Mouse (Mus musculus) erythroblast, embryonic 14.5 days (primary cell): ENCODE measurements around the gene Rfx7.

Experiments
- GATA1 ChIP-seq: IDR thresholded peaks from 2 replicates; pipeline ENCODE4 v1.6.1; 2012; ENCODE audit warnings: low read length, inconsistent platforms, mixed read lengths
- TAL1 ChIP-seq: IDR thresholded peaks from 3 replicates; pipeline ENCODE4 v1.6.1; 2012; ENCODE audit warnings: low read length, inconsistent platforms, mixed read lengths

DNA sequence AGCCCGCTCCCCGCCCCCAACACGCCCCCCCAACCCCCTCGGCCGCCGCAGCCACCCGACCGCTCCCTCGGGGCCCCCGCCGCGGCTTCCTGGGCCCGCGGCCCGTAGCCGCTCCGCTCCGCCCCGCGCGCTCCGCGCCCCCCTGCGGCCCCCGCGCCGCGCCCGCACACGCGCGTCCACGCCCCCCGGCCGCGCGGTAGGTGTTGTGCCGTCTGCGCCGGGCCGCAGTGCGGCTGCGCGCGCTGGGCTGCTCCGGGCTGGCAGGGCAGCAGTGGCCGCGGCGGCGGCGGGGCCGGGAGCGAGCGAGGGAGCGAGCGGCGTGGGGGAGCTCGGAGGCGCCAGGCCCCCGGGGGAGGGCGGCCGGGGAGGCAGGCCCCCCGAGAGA, at the start of gene Rfx7:
- TF ChIP-seq TAL1 = no peak
- no peak for TF ChIP-seq GATA1
